Mouse (Mus musculus) heart, embryonic 14.5 days (tissue): ENCODE results near the gene Slc6a4. TPM values are rescaled to one million over a fixed set of nuclear protein-coding genes. Genes with fewer than 3 reads are reported as not detected.

Experiments
- ATAC-seq: fragments of 200-750 bp; cut with Nextera tagmentation; 2 replicates; pipeline ENCODE4 v1.8.0; 2017; ENCODE audit warnings: low read depth, moderate TSS enrichment; ENCODE audit not compliant: insufficient number of reproducible peaks, insufficient read depth, low FRiP score
- H3K27ac ChIP-seq, 2 experiments: fragments of 200-500 bp in 1 of 2; fragments of 300-500 bp in 1 of 2; sonication (generic) in 1 of 2; replicated peaks in 1 of 2; 2 replicates each; pipeline ENCODE4 v1.5.1; 2012 to 2014; ENCODE audit warnings: low read depth in 2 of 2, low read length in 2 of 2, control low read depth in 1 of 2, mild to moderate bottlenecking in 1 of 2, mixed read lengths in 1 of 2; ENCODE audit not compliant: control insufficient read depth in 1 of 2, insufficient read depth in 1 of 2
- H3K27me3 ChIP-seq: fragments of 300-500 bp; sonication (generic); 2 replicates; pipeline ENCODE4 v1.6.1; 2014; ENCODE audit warnings: mild to moderate bottlenecking, low read length, control low read depth; ENCODE audit not compliant: control insufficient read depth, insufficient read depth
- H3K36me3 ChIP-seq: fragments of 300-500 bp; sonication (generic); 2 replicates; pipeline ENCODE4 v1.6.1; 2014; ENCODE audit warnings: mild to moderate bottlenecking, control low read depth, low read length, mixed read lengths; ENCODE audit not compliant: control insufficient read depth, insufficient read depth
- H3K4me1 ChIP-seq, 2 experiments: fragments of 200-500 bp in 1 of 2; fragments of 300-500 bp in 1 of 2; sonication (generic) in 1 of 2; 2 replicates each; pipeline ENCODE4 v1.6.1; 2012 to 2014; ENCODE audit warnings: low read length in 2 of 2, control low read depth in 1 of 2, mixed read lengths in 1 of 2; ENCODE audit not compliant: control insufficient read depth in 2 of 2, insufficient read depth in 2 of 2
- H3K4me2 ChIP-seq: fragments of 300-500 bp; sonication (generic); 2 replicates; pipeline ENCODE4 v1.6.1; 2014; ENCODE audit warnings: mild to moderate bottlenecking, low read length
- H3K4me3 ChIP-seq, 2 experiments: fragments of 200-500 bp in 1 of 2; fragments of 300-500 bp in 1 of 2; sonication (generic) in 1 of 2; 2 replicates each; pipeline ENCODE4 v1.5.1; 2012 to 2014; ENCODE audit warnings: low read length in 2 of 2, mild to moderate bottlenecking in 2 of 2, control low read depth in 1 of 2, low read depth in 1 of 2, moderate library complexity in 1 of 2; ENCODE audit not compliant: control insufficient read depth in 1 of 2, insufficient read depth in 1 of 2
- H3K9ac ChIP-seq: fragments of 300-500 bp; sonication (generic); 2 replicates; pipeline ENCODE4 v1.6.1; 2014; ENCODE audit warnings: mild to moderate bottlenecking, low read length
- H3K9me3 ChIP-seq: fragments of 300-500 bp; sonication (generic); 2 replicates; pipeline ENCODE4 v1.6.1; 2016; ENCODE audit warnings: low read length, control low read depth; ENCODE audit not compliant: control insufficient read depth
- WGBS: fragments of 180-500 bp; shearing (Covaris S2); extraction: QIAGEN DNeasy Blood & Tissue Kit; methylation state at CpG from one replicate; pipeline ENCODE4 v1.1.7; 2014; 5-methylcytosine and 5-hydroxymethylcytosine counted together
- polyA plus RNA-seq: library from polyadenylated mRNA; unstranded; fragments of >200 nt; fragmentation: Nextera tagmentation; extraction: Ambion mirVana; gene quantifications from 2 replicates; pipeline ENCODE4 v1.2.1, GENCODE M21; 2014

Slc6a4 gene
- polyA plus RNA-seq, 1 experiment from 2014 or later = 0.47 TPM

GRCm38 (mm10) chr11:77000741-77001140, 2.3 kb downstream of the Slc6a4 start:
- ATAC-seq = no peak
- 50% methylated on average over 5 of the region's 5 CpGs for WGBS
- Histone ChIP-seq H3K9me3 (no peaks in the 10 kb centered on the region), H3K9ac (no peak overlapping the region), H3K27ac (no peak overlapping the region), H3K4me3 (no peak overlapping the region), H3K4me1 (peaks cover 8 to 12% of the 10 kb centered on the region in 2 experiments; a peak in 2 of 4 replicates), H3K4me2 (no peak overlapping the region), H3K27me3 (peaks cover 47% of the 10 kb centered on the region), H3K36me3 (no peaks in the 10 kb centered on the region)

DNA sequence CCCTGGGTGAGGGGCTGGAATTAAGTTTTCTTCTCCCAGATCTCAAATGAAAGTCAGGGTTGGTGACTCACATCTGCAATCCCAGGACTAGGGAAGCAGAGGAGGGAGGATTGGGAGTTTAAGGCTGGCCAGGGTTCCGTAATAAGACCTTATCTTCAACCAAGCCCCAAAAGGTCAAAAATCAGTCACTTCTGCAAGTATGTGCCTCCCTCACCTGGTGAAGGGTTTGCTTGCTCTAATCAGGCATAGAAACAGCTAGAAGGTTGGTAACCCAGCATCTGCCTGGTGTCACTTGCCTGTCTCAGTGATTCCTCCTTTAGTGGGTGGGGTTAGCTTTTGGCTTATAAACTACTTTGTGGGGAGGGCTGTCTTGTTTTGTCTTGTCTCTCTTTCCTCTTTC, 4.0 kb downstream of the Slc6a4 start:
- Histone ChIP-seq H3K27me3 (peaks cover 31% of the 10 kb centered on the region), H3K9me3 (no peaks in the 10 kb centered on the region), H3K4me2 (no peak overlapping the region), H3K36me3 (no peaks in the 10 kb centered on the region), H3K9ac (no peak overlapping the region), H3K4me1 (peaks cover 11 to 14% of the 10 kb centered on the region in 2 experiments; a peak in 2 of 4 replicates), H3K27ac (no peak overlapping the region), H3K4me3 (no peak overlapping the region)
- no peak for ATAC-seq
- 45% methylated on average over 1 of the region's 1 CpGs for WGBS

GRCm38 (mm10) chr11:77005881-77006280, 7.5 kb downstream of the Slc6a4 start:
- no peaks in the 10 kb centered on the region for H3K9me3 ChIP-seq
- peaks cover 4% of the 10 kb centered on the region; the same call in 1 of the 2 replicates for H3K27me3 ChIP-seq
- no peak overlapping the region for H3K4me3 ChIP-seq
- no peak overlapping the region for H3K9ac ChIP-seq
- H3K4me1 ChIP-seq = peaks cover 10 to 13% of the 10 kb centered on the region in 2 experiments
- no peaks in the 10 kb centered on the region for H3K36me3 ChIP-seq
- H3K27ac ChIP-seq = no peak overlapping the region
- WGBS = 55% methylated on average over 4 of the region's 4 CpGs
- no peak for ATAC-seq
- no peak overlapping the region for H3K4me2 ChIP-seq

DNA sequence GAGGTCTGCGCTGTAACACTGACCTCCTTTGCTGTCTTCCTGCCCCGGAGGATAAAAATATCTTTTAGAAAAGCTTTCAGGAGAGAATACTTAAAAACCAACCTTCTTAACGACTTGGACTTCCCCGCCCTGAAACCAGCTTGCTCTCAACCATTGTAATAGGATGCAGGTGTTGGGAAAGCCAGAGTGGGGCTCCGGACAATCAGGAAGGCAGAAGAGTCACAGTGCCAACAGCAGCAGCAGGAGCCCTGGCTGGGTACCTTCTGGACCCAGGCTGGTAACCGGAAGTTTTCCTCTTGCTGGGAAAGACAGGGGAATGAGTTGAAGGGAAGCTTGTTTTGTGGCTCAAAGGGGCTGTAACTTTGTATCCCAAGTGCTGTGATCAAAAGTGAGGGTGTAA, 8.2 kb downstream of the Slc6a4 start:
- H3K9ac ChIP-seq = no peak overlapping the region
- 26% methylated on average over 6 of the region's 6 CpGs for WGBS
- no peaks in the 10 kb centered on the region for H3K9me3 ChIP-seq
- no peak overlapping the region for H3K27ac ChIP-seq
- H3K4me3 ChIP-seq = no peak overlapping the region
- H3K4me2 ChIP-seq = no peak overlapping the region
- peaks cover 10 to 13% of the 10 kb centered on the region in 2 experiments for H3K4me1 ChIP-seq
- ATAC-seq = no peak
- peaks cover 4% of the 10 kb centered on the region; the same call in 1 of the 2 replicates for H3K27me3 ChIP-seq
- H3K36me3 ChIP-seq = no peaks in the 10 kb centered on the region

- no peak overlapping the region; the same call in 1 of the 2 replicates for H3K9ac ChIP-seq
- no peak for ATAC-seq
- 48% methylated on average over 16 of the region's 16 CpGs for WGBS
- no peak overlapping the region for H3K4me2 ChIP-seq
- H3K36me3 ChIP-seq = no peaks in the 10 kb centered on the region
- H3K27me3 ChIP-seq = peaks cover 4% of the 10 kb centered on the region; the same call in 1 of the 2 replicates
- H3K4me1 ChIP-seq = peaks cover 10 to 13% of the 10 kb centered on the region in 2 experiments
- H3K9me3 ChIP-seq = no peaks in the 10 kb centered on the region
- no peak overlapping the region for H3K27ac ChIP-seq
- no peak overlapping the region for H3K4me3 ChIP-seq
Measured at GRCm38 (mm10) chr11:77009069-77010025, 10.9 kb downstream of the Slc6a4 start.

DNA sequence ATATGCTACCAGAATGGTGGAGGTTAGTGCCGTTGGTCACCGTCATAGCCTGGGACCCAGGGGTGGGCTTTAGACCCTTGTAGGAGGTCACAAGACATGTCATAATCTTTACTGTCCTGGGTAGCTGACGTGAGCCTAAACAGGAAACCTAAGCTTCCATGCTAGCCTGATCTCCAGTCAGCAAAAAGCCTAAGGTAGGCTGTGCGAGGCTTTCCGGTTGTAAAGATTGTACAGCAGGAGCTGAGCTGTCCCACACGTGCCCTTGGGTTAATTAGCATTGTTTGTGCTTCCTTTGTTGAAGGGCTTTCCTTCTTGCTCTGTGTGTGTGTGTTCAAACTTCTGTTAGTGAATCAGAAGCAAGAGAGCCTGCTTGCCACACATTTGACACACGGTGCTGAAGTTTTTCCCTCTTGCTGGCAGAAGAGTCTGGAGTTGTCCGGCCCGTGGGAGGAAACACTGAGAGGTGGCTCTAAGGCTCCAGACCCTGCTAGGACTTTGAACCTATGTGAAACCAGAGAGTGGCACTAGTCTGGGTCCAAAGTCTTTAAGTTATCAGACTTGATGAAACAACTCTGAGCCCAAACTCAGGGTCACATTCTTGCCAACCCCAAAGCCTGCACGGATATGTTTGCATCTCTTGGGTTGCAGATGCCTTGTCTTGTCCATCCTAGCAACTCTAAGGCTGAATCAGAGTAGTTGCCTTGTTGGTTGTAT, 12.5 kb downstream of the Slc6a4 start:
- 73% methylated on average over 10 of the region's 10 CpGs for WGBS

DNA sequence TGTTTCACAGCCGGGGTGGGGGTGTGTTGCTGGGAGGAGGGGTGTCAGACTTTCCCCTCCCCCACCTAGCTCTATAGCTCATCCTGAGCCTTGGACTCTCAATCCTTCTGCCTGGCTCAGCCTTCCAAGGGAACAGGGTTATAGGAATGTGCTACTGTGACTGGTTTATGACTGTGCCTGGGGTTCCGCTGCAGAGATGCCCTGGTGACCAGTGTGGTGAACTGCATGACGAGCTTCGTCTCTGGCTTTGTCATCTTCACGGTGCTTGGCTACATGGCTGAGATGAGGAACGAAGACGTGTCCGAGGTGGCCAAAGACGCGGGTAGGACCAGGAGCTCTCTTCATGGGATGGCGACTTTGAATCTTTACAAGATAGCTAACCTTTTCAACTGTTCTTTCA, 19.6 kb downstream of the Slc6a4 start:
- no peak overlapping the region for H3K9ac ChIP-seq
- no peak overlapping the region for H3K4me2 ChIP-seq
- ATAC-seq = no peak
- H3K4me3 ChIP-seq = no peak overlapping the region
- no peak overlapping the region for H3K27ac ChIP-seq
- no peaks in the 10 kb centered on the region for H3K9me3 ChIP-seq
- 73% methylated on average over 11 of the region's 11 CpGs for WGBS
- no peaks in the 10 kb centered on the region for H3K4me1 ChIP-seq
- H3K36me3 ChIP-seq = no peaks in the 10 kb centered on the region
- H3K27me3 ChIP-seq = peaks cover 10% of the 10 kb centered on the region; the same call in 1 of the 2 replicates

More for the DNA sequence above, 12.5 kb downstream of the Slc6a4 start:
- no peak overlapping the region for H3K9ac ChIP-seq
- no peak overlapping the region for H3K27ac ChIP-seq
- H3K4me1 ChIP-seq = peaks cover 10 to 13% of the 10 kb centered on the region in 2 experiments
- peaks cover 4% of the 10 kb centered on the region; the same call in 1 of the 2 replicates for H3K27me3 ChIP-seq
- H3K4me2 ChIP-seq = no peak overlapping the region
- H3K9me3 ChIP-seq = no peaks in the 10 kb centered on the region
- H3K36me3 ChIP-seq = no peaks in the 10 kb centered on the region
- H3K4me3 ChIP-seq = no peak overlapping the region
- ATAC-seq = no peak
